Mouse (Mus musculus): ENCODE results near the gene Actn1. TPM values are rescaled to one million over a fixed set of nuclear protein-coding genes. Genes with fewer than 3 reads are reported as not detected.

The Actn1 gene
- polyA plus RNA-seq, 1 experiment from 2014 or later: 34.6 TPM

Other genes with a start within 250 kb of the Actn1 start
- gene Zfp36l1, start 147.4 kb downstream of the Actn1 start, polyA plus RNA-seq (2014; fragmentation: Nextera tagmentation; extraction: Ambion mirVana): 154 and 160 TPM in 2 replicates
- gene Dcaf5, start 176.2 kb upstream of the Actn1 start, polyA plus RNA-seq (2014; fragmentation: Nextera tagmentation; extraction: Ambion mirVana): 10.1 and 11.5 TPM in 2 replicates
- 34.9 and 36.2 TPM in 2 replicates for gene Exd2, start 202.7 kb upstream of the Actn1 start, polyA plus RNA-seq (2014; fragmentation: Nextera tagmentation; extraction: Ambion mirVana)

Measured in embryonic facial prominence, embryonic 11.5 days (tissue).